Mouse (Mus musculus) gastrocnemius, postnatal 10 days (tissue): Measurements from ENCODE around the gene Atxn7l2. TPM values are rescaled to one million over a fixed set of nuclear protein-coding genes. Genes with fewer than 3 reads are reported as not detected.

Experiments used
- DNase-seq: peaks from one replicate; pipeline ENCODE4 v3.0.0; 2021; ENCODE audit warnings: mixed read lengths
- total RNA-seq, 2 experiments: library from RNA; stranded (reverse); gene quantifications; 2 replicates each; pipeline ENCODE4 v1.2.3; 2021

The Atxn7l2 gene
- total RNA-seq, 2 experiments from 2014 or later, result 13.2 to 18.4 TPM

- peak; percentile 52 for DNase-seq
Observed at GRCm38 (mm10) chr3:108178756-108179715, 31.7 kb downstream of the Atxn7l2 start.

- DNase-seq, result peak; percentile 47
Observed at GRCm38 (mm10) chr3:108174672-108175531, 35.8 kb downstream of the Atxn7l2 start.

- DNase-seq, result no peak
Observed at GRCm38 (mm10) chr3:108169199-108169598, 41.5 kb downstream of the Atxn7l2 start.

DNA sequence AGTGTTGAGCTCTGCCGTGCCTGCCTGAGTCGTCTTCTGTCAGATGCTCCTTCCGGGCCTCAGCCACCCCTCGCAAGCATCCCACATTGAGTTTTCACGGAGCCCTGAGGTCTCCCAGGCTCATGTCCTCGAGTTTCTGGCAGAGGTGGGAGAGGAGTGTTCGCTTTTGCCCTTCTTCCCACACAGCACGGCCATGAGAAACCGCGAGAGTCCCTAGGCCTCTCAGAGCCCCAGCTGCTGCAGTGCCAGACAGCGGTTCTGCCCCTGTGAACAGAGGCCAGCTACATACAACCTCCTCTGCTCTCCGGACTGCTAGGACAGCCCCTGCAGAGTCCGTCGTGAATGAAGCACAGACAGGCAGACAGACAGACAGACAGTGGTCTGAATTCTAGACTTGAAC lies 43.2 kb downstream of the Atxn7l2 start:
- peak; percentile 55 for DNase-seq

DNA sequence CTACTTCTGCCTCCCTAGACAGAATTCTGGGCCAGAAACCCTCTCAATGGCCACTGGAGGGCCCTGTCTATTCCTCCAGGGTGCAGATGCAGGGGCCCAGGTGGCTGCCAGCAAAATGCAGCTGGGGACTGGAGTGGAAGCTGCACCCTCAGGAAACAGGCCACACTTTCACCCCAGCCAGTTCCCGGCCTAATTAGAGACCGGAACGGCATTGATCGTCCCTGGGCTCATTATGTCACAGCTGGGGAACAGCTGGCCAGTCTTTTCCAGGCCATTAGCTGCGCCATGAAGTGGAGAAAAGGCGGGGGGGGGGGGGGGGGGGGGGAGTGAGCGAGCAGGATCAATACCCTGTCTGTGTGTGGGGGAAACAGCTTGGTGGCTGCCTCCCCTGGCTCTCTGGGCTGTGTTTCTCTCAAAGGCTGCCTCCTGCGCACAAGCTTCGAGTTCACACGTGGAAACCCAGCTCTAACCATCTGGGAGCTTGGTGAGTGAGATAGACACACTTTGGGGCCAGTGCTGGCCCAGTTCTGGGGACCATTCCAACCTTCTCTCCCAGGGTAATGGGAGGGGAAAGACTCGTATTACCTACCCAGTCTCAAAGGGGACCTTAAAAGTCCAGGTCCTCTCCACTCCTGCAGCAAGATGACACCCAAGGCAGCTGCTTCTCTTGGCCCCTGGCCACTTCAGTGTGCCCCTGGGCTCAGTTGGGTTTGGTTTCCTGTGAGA lies 44.1 kb downstream of the Atxn7l2 start:
- DNase-seq, result peak; percentile 67

GRCm38 (mm10) chr3:108165532-108166315 lies 45.0 kb downstream of the Atxn7l2 start:
- DNase-seq, result peak; percentile 46

GRCm38 (mm10) chr3:108164807-108165206 lies 45.9 kb downstream of the Atxn7l2 start:
- DNase-seq, result peak; percentile 76

- DNase-seq, result no peak
Observed at GRCm38 (mm10) chr3:108164091-108164490, 46.6 kb downstream of the Atxn7l2 start.

GRCm38 (mm10) chr3:108158383-108159037 lies 52.2 kb downstream of the Atxn7l2 start:
- no peak for DNase-seq

DNA sequence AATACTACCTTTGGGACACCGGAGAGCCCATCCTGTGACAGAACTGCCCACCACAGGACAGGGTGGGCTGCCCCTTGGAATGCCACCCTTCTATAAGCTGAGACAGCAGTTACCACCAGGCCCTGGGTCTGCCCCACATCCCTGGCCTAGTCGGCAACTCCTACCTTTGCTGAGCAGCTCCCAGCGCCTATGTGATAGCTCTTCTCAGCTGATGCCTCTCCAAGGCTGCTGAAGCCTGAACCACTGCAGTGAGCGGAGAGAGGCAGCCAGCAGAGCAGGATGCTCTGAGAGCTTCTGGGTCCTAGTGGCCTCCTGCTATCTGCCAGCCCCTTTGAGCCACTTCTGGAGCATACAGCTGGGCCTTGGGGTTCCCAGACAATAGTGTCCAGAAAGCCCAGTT lies 56.1 kb downstream of the Atxn7l2 start, which contains the start of gene Gpr61:
Gene Gpr61 (minus strand): TSS at position 227 of the 400 bp plus-strand sequence.
- DNase-seq, result no peak

DNA sequence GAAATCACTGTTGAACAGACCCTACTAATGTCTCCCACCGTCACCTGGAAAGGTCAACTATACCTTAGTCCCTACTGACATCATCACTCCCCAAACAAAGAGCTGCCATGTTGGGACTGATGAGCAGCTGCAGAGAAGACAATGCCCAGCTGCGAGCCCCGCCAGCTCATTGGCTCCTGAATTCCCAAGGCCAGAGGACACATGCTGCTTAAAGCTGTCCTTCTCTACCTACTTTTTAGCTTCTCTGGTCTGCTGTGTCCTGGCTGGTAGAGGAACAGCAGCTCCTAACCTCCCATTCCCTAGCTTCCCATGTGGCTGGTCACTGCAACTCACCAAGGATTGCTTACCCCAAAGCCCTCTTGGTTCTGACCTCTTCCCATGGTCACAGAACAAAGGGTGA lies 58.4 kb downstream of the Atxn7l2 start:
- DNase-seq, result no peak

Other genes starting within 250 kb of the Atxn7l2 start
- gene Gstm3, start 241.7 kb downstream of the Atxn7l2 start, total RNA-seq, result not detected
- gene Gstm2, start 224.5 kb downstream of the Atxn7l2 start, total RNA-seq, result 10 to 100 TPM; 33.3 to 39.0 TPM
- gene Gstm1, start 193.0 kb downstream of the Atxn7l2 start, total RNA-seq, result 10 to 100 TPM; 61.3 to 67.2 TPM
- 10 to 100 TPM in 1 of 2 experiments, 1 to 10 TPM in 1; 9.8 to 10.4 TPM for gene Gstm4, start 166.0 kb downstream of the Atxn7l2 start, total RNA-seq
- gene Ampd2, start 124.3 kb downstream of the Atxn7l2 start, total RNA-seq, result 10 to 100 TPM in 1 of 2 experiments, 1 to 10 TPM in 1; 9.5 to 15.0 TPM
- gene Gnat2, start 118.1 kb downstream of the Atxn7l2 start, total RNA-seq, result under 1 TPM in 1 of 2 experiments, not detected in 1; 0.54 TPM
- 10 to 100 TPM; 28.2 to 33.2 TPM for gene Gnai3, start 64.8 kb downstream of the Atxn7l2 start, total RNA-seq
- under 1 TPM; 0.14 to 0.27 TPM for gene Gpr61, start 56.1 kb downstream of the Atxn7l2 start, total RNA-seq
- gene Amigo1, start 24.6 kb downstream of the Atxn7l2 start, total RNA-seq, result 10 to 100 TPM; 30.7 to 31.6 TPM
- gene Cyb561d1, start 9.7 kb downstream of the Atxn7l2 start, total RNA-seq, result 1 to 10 TPM; 3.5 to 4.2 TPM
- 1,000 to 10,000 TPM in 1 of 2 experiments, 100 to 1,000 TPM in 1; 890 to 1,000 TPM for gene Sypl2, start 15.7 kb upstream of the Atxn7l2 start, total RNA-seq
- gene Psma5, start 46.0 kb upstream of the Atxn7l2 start, total RNA-seq, result 10 to 100 TPM; 94.7 to 96.4 TPM
- gene Sort1, start 73.1 kb upstream of the Atxn7l2 start, total RNA-seq, result 10 to 100 TPM; 57.0 to 59.6 TPM
- gene Mybphl, start 154.0 kb upstream of the Atxn7l2 start, total RNA-seq, result not detected
- gene Psrc1, start 172.9 kb upstream of the Atxn7l2 start, total RNA-seq, result 1 to 10 TPM; 2.3 to 3.0 TPM
- 1 to 10 TPM; 2.9 to 4.3 TPM for gene Celsr2, start 204.6 kb upstream of the Atxn7l2 start, total RNA-seq
- 100 to 1,000 TPM; 109 to 111 TPM for gene Sars, start 234.3 kb upstream of the Atxn7l2 start, total RNA-seq